Mouse (Mus musculus) spleen, adult 12 weeks (tissue): Measurements from ENCODE around the gene D330045A20Rik.
"Not testable (repeated sequence)": the region's sequence is repeated elsewhere in the genome, so short reads cannot be mapped to it uniquely, and the experiment has no call there.

Source experiments
- DNase-seq: peaks from one replicate; pipeline ENCODE4 v3.0.0; 2022; ENCODE audit warnings: low spot score

Gene D330045A20Rik

DNA sequence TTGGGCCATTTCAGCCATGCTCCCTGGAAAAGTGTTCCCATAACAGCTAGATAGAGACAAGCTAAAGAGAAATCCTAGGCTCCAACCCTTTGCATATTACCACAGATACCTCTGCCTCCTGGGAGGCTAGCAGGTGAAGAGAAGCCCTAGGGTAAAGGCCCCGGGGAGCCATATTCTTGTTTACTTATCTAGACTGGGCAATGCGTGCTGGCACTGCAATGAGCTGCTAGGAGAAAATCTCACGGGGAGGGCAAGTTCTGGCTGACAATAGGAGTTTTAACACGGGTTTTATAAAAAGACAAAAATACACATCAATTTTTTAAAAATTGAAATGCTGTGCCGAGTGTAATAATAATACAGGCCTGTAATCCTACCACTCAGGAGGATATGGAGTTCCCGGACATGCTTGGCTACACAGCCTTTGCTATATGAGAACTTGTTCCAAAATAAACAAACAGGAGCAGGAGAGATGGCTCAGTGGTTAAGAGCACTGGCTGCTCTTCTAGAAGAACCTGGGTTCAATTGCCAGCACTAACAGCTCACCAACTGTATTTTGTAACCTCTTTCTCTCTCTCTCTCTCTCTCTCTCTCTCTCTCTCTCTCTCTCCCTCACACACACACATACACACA, 98.6 kb downstream of the D330045A20Rik start:
- DNase-seq: no peak

DNA sequence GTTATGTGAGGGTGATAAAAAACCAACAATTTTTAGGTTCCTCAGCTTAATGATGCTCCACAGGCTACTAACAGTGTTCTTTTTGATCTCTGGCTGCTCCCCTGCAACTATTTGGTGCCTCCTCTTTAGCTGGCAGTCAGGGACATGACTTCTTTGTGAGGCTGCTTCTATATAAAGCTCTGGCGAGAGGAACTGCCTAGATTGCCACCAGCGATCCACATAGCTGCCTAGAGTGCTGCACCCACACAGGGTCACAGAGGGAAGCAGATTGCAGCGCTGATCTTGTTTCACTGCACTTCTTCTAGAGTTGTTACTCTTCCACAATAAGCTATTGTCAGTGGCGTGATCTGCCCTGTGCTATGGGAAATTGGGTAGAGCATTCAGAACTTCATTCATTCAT, 103.4 kb downstream of the D330045A20Rik start:
- no peak for DNase-seq

DNA sequence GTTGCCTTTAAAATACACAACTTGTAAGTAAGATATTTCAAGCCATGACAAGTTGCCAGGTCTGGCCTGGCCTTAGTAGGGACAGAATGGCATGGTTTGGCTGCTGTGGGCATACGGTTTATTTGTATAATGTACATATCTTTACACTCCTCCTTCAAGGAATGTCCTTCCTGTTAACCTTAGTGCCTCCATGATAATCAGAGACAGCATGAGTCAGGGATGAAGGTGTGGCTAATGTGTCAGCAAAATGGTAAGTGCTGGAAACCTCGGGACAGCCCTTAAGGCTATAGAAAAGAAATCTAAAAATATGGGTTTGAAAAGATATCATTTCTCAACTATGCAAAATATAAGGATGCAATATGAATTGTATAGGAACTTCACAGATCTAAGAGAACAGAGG, 106.5 kb downstream of the D330045A20Rik start:
- not testable (repeated sequence) for DNase-seq

DNA sequence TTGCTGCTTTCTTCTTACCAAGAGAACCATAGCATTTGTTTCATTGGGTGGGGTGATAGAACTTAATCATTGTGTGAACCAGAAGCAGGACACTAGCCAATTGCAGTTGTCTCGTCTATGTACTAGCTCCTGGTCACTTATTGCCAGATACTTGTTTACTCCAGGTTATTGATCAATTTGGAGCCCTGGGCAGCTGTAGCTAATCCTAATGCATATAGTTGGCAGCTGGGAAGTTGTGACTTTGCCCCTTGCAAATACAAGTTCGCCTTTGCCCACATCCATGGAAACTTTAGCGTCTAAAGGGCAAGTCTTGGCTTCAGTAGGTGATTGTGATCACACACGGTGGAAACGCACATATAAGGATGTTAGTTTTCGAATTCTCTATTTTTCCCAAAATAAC, 116.2 kb downstream of the D330045A20Rik start:
- no peak for DNase-seq
